Mouse (Mus musculus): ENCODE data around the gene Mrpl52.

Gene Mrpl52

GRCm38 (mm10) chr14:54412629-54413170 is 14.0 kb upstream of the Mrpl52 start:
- no peak for DNase-seq

GRCm38 (mm10) chr14:54413877-54414700 is 12.6 kb upstream of the Mrpl52 start:
- DNase-seq = no peak

- DNase-seq = no peak
These were observed 11.3 kb upstream of the Mrpl52 start for GRCm38 (mm10) chr14:54415241-54416020.

GRCm38 (mm10) chr14:54416229-54416775 is 10.4 kb upstream of the Mrpl52 start:
- no peak for DNase-seq

GRCm38 (mm10) chr14:54416830-54417229 is 9.9 kb upstream of the Mrpl52 start:
- no peak for DNase-seq

- no peak for DNase-seq
These were observed 9.1 kb upstream of the Mrpl52 start, which contains the start of gene Slc7a7 for GRCm38 (mm10) chr14:54417623-54418081. Gene Slc7a7 (minus strand): TSS chr14:54417780.

- no peak for DNase-seq
These were observed 5.7 kb upstream of the Mrpl52 start for GRCm38 (mm10) chr14:54421014-54421413.

GRCm38 (mm10) chr14:54423406-54423805 is 3.3 kb upstream of the Mrpl52 start:
- DNase-seq = no peak

- no peak for DNase-seq
These were observed 2.1 kb upstream of the Mrpl52 start for GRCm38 (mm10) chr14:54424634-54425033.

GRCm38 (mm10) chr14:54425540-54425939 is 1.2 kb upstream of the Mrpl52 start:
- no peak for DNase-seq

- DNase-seq = no peak
These were observed 563 bp upstream of the Mrpl52 start for GRCm38 (mm10) chr14:54426003-54426688.

- DNase-seq = no peak
These were observed 987 bp downstream of the Mrpl52 start for GRCm38 (mm10) chr14:54427696-54428095.

- no peak for DNase-seq
These were observed 1.7 kb downstream of the Mrpl52 start for GRCm38 (mm10) chr14:54428421-54428820.

- no peak for DNase-seq
These were observed 2.8 kb downstream of the Mrpl52 start for GRCm38 (mm10) chr14:54429332-54430093.

- DNase-seq = no peak
These were observed 3.9 kb downstream of the Mrpl52 start for GRCm38 (mm10) chr14:54430406-54431145.

- DNase-seq = no peak
These were observed 4.8 kb downstream of the Mrpl52 start, which contains the start of gene Mmp14 for GRCm38 (mm10) chr14:54431334-54432077. Gene Mmp14 (plus strand): TSS chr14:54431612.

- no peak for DNase-seq
These were observed 5.5 kb downstream of the Mrpl52 start for GRCm38 (mm10) chr14:54432078-54432836.

GRCm38 (mm10) chr14:54432837-54433830 is 6.4 kb downstream of the Mrpl52 start:
- DNase-seq = no peak
